Mouse (Mus musculus) lung, postnatal 36 days (tissue): ENCODE measurements at regions not wholly inside any gene's neighbourhood (a gene's known extent, or its start where the extent isn't known, plus 50 kb on each side); places are given as distances from the start of the nearest gene placed in this dataset.

Experiments
- DNase-seq: peaks from one replicate; pipeline ENCODE4 v3.0.0; 2022; ENCODE audit warnings: mixed read lengths

GRCm38 (mm10) chr7:115300241-115300640, 556.7 kb downstream of the Insc start:
- no peak for DNase-seq

GRCm38 (mm10) chr7:115308377-115308776, 564.9 kb downstream of the Insc start:
- peak; percentile 7 for DNase-seq

- DNase-seq: peak; percentile 3
Observed at GRCm38 (mm10) chr7:115310400-115311225, 567.1 kb downstream of the Insc start.

GRCm38 (mm10) chr7:115319504-115319903, 576.0 kb downstream of the Insc start:
- no peak for DNase-seq

- DNase-seq: no peak
Observed at GRCm38 (mm10) chr7:115322989-115323388, 579.5 kb downstream of the Insc start.

- DNase-seq: peak; percentile 17
Observed at GRCm38 (mm10) chr7:115328300-115328699, 584.8 kb downstream of the Insc start.

- DNase-seq: no peak
Observed at GRCm38 (mm10) chr7:115331698-115332097, 588.2 kb downstream of the Insc start.

GRCm38 (mm10) chr7:115333046-115333577, 589.6 kb downstream of the Insc start:
- peak; percentile 17 for DNase-seq

- no peak for DNase-seq
Observed at GRCm38 (mm10) chr7:115335051-115335450, 591.6 kb downstream of the Insc start.

GRCm38 (mm10) chr7:115340155-115340554, 596.7 kb downstream of the Insc start:
- peak; percentile 18 for DNase-seq

- no peak for DNase-seq
Observed at GRCm38 (mm10) chr7:115341007-115341406, 597.5 kb downstream of the Insc start.

GRCm38 (mm10) chr7:115345749-115346148, 602.3 kb downstream of the Insc start:
- no peak for DNase-seq

GRCm38 (mm10) chr7:115358711-115359110, 615.2 kb downstream of the Insc start:
- no peak for DNase-seq

- no peak for DNase-seq
Observed at GRCm38 (mm10) chr7:115360142-115360541, 616.6 kb downstream of the Insc start.

GRCm38 (mm10) chr7:115362117-115362516, 618.6 kb downstream of the Insc start:
- DNase-seq: no peak

- peak; percentile 66 for DNase-seq
Observed at GRCm38 (mm10) chr7:115366910-115367309, 623.4 kb downstream of the Insc start.

- DNase-seq: no peak
Observed at GRCm38 (mm10) chr7:115371143-115371542, 627.6 kb downstream of the Insc start.

- no peak for DNase-seq
Observed at GRCm38 (mm10) chr7:115372921-115373320, 629.4 kb downstream of the Insc start.

GRCm38 (mm10) chr7:115373781-115374533, 630.5 kb downstream of the Insc start:
- DNase-seq: no peak

GRCm38 (mm10) chr7:115376067-115376466, 632.6 kb downstream of the Insc start:
- DNase-seq: no peak

GRCm38 (mm10) chr7:115378836-115379235, 635.3 kb downstream of the Insc start:
- no peak for DNase-seq

- DNase-seq: no peak
Observed at GRCm38 (mm10) chr7:115379600-115379999, 636.1 kb downstream of the Insc start.

GRCm38 (mm10) chr7:115380989-115381610, 637.6 kb downstream of the Insc start:
- DNase-seq: no peak
